Mouse (Mus musculus) E14TG2a.4 (cell line): ENCODE measurements around the gene Rsg1.

Experiments used
- H3K27me3 ChIP-seq: 2 replicates; pipeline ENCODE4 v1.6.1; 2014; ENCODE audit warnings: low read length, control low read depth; ENCODE audit not compliant: insufficient read depth
- H3K36me3 ChIP-seq: 2 replicates; pipeline ENCODE4 v1.6.1; 2014; ENCODE audit warnings: low read length, control low read depth; ENCODE audit not compliant: insufficient read depth
- H3K4me1 ChIP-seq: replicated peaks from 2 replicates; pipeline ENCODE4 v1.6.1; 2014; ENCODE audit warnings: low read depth, low read length, control low read depth
- H3K4me3 ChIP-seq: replicated peaks from 2 replicates; pipeline ENCODE4 v1.5.1; 2014; ENCODE audit warnings: mild to moderate bottlenecking, low read length
- H3K9me3 ChIP-seq: 2 replicates; pipeline ENCODE4 v1.6.1; 2014; ENCODE audit warnings: low read length, control low read depth
- CTCF ChIP-seq: conservative IDR thresholded peaks from 2 replicates; pipeline ENCODE4 v1.5.1; 2014; ENCODE audit warnings: low read length
- NANOG ChIP-seq: IDR thresholded peaks from 2 replicates; pipeline ENCODE4 v1.6.1; 2014; ENCODE audit warnings: borderline replicate concordance, low read length, mixed read lengths
- POU5F1 ChIP-seq: IDR thresholded peaks from 2 replicates; pipeline ENCODE4 v1.6.1; 2014; ENCODE audit warnings: low read length, borderline replicate concordance

Gene Rsg1

DNA sequence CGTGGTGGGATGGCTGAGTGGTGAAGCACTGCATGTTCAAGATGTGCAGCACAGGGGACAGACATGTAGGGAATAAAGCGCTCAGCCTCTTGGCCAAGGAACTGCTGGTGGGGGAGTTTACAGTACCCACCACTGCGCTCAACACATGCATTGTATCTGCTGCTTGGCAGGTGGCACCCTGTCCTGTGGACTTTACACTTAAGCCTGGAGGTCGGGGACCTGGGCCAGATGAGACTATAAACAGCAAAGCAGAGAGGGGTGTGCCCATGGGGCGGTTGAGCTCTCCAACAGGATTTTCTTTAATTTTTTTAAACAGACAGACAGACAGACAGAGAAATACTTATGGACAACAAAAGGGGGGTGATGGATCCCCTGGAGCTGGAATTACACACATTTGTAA lies 6.7 kb upstream of the Rsg1 start:
- TF ChIP-seq POU5F1: no peak
- TF ChIP-seq CTCF: no peak
- no peak for TF ChIP-seq NANOG
- H3K36me3 ChIP-seq: peaks cover 24% of the 10 kb centered on the region
- no peaks in the 10 kb centered on the region for H3K9me3 ChIP-seq
- no peaks in the 10 kb centered on the region for H3K27me3 ChIP-seq
- H3K4me1 ChIP-seq: peaks cover 34% of the 10 kb centered on the region
- H3K4me3 ChIP-seq: no peak overlapping the region

DNA sequence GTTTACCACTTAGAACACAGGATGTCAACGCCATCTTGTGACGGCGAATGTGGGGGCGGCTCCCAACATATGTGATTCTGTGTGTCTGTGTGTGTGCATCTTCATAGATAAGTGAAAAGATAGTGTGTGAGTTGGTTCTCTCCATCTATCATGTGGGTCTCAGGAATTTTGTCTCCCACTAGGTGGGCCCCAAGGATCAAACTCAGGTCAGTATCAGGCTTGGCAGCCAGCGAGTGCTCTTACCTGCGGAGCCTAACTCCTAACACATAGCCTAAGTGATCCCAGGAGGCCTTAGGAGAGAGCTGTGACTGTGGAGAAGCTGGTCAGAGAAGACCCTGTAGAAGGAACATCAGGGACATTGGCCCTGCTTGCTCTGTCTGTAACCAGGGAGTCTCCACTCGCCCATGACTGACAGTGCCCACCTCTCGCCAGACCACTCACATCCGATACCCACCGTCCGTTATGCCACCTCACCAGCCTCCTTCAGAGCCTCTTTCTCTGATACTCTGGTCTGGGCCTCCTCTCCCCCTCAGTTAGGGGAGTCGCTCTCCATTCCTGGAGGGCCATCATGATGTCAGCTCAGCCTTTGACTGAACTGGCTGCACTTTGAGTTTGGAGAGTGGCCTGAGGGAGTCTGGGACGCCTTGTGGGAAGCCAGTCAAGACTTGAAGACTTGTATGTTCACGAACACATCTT lies 3.1 kb upstream of the Rsg1 start:
- Histone ChIP-seq H3K27me3 (no peaks in the 10 kb centered on the region), H3K9me3 (no peaks in the 10 kb centered on the region), H3K4me1 (peaks cover 22% of the 10 kb centered on the region), H3K4me3 (no peak overlapping the region), H3K36me3 (no peaks in the 10 kb centered on the region)
- no peak for TF ChIP-seq NANOG
- no peak for TF ChIP-seq POU5F1
- no peak for TF ChIP-seq CTCF

DNA sequence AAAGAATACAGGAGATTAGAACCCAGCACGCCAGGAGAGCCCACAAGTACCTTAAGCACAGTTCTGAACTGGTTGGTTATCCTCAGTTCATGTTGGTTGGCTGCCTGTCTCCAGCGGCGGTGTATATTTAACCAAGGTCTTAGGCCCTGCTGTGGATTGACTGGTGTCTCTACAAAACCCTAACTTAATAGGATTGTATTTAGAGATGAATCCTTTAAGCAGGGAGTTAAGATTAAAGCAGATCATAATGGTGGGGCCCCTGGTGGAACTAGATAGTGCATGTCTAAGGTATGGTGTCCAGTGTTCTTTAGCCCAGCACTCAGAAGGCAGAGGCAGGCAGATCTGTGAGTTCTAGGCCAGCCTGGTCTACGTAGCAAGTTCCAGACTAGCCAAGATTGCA lies 2.1 kb upstream of the Rsg1 start:
- H3K27me3 ChIP-seq: no peaks in the 10 kb centered on the region
- H3K9me3 ChIP-seq: no peaks in the 10 kb centered on the region
- H3K36me3 ChIP-seq: no peaks in the 10 kb centered on the region
- TF ChIP-seq POU5F1 (no peak), CTCF (no peak)
- no peak overlapping the region for H3K4me3 ChIP-seq
- H3K4me1 ChIP-seq: peaks cover 20% of the 10 kb centered on the region

DNA sequence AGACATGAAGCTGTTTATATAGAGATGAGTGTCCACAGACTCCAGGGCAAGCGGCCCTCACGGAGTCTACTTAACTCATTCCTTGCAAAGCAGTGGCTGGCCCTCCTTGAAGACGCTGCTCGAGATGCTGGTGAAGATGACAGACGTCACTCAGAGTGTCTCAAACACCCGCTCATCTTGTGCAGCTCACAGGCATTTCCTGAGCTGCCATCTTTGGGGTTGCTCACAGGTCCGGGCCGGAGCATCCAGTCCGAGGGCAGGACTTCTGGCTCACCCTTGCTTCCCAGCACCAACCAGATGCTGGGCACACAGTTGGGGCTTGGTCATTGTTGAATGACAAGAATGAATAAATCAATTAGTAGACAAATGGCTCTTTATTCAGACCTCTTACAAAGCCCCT lies 864 bp upstream of the Rsg1 start:
- H3K4me3 ChIP-seq: no peak overlapping the region
- H3K27me3 ChIP-seq: no peaks in the 10 kb centered on the region
- TF ChIP-seq CTCF (no peak), POU5F1 (no peak), NANOG (no peak)
- peaks cover 21% of the 10 kb centered on the region for H3K4me1 ChIP-seq
- no peaks in the 10 kb centered on the region for H3K36me3 ChIP-seq
- no peaks in the 10 kb centered on the region for H3K9me3 ChIP-seq

DNA sequence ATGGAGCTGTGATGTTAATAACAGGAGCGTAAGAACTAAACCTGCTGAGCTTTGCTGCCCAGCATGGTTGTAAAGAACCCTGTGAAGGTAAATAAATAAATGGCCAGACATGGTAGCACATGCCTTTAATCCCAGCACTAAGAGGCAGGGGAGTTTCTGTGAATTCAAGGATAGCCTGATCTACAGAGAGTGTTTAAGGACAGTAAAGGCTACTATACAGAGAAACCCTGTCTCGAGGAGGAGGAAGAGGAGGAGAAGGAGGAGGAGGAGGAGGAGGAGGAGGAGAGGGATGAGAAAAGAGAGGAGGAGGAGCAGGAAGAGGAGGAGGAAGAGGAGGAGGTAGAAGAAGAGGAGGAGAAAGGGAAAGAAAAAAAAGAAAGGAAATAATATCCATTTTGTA lies 414 bp upstream of the Rsg1 start:
- Histone ChIP-seq H3K4me1 (peaks cover 25% of the 10 kb centered on the region), H3K4me3 (no peak overlapping the region), H3K27me3 (no peaks in the 10 kb centered on the region), H3K9me3 (no peaks in the 10 kb centered on the region), H3K36me3 (no peaks in the 10 kb centered on the region)
- TF ChIP-seq CTCF (no peak), POU5F1 (no peak), NANOG (no peak)

DNA sequence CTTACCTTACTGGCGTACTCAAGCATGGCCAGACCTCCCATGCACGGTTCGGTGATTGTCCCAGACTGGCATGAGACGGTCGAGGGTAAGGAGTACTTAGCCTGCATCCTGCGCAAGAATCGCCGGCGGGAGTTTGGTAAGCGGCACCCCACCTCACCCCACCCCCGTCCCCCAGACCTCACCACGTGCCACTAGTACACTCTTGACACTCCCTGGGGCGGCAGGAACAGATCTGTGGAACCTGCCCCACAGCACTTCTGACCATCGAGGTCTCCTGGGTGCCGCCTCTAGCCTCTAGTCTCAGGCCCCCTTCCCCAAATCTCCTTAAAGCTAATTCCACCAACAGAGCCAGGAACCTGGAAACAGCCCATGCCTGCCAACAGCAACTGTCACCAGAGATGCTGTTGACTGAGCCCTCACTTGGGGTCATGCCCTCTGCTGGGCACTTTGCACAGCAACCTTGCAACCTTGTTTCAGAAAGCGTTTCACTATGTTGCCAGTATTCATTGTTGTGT lies 638 bp downstream of the Rsg1 start:
- H3K27me3 ChIP-seq: no peaks in the 10 kb centered on the region
- TF ChIP-seq NANOG (no peak), CTCF (no peak; the same call in 1 of the 2 replicates), POU5F1 (no peak)
- peak overlapping the region; percentile 83 for H3K4me3 ChIP-seq
- H3K4me1 ChIP-seq: peaks cover 26% of the 10 kb centered on the region
- no peaks in the 10 kb centered on the region for H3K9me3 ChIP-seq
- no peaks in the 10 kb centered on the region for H3K36me3 ChIP-seq

DNA sequence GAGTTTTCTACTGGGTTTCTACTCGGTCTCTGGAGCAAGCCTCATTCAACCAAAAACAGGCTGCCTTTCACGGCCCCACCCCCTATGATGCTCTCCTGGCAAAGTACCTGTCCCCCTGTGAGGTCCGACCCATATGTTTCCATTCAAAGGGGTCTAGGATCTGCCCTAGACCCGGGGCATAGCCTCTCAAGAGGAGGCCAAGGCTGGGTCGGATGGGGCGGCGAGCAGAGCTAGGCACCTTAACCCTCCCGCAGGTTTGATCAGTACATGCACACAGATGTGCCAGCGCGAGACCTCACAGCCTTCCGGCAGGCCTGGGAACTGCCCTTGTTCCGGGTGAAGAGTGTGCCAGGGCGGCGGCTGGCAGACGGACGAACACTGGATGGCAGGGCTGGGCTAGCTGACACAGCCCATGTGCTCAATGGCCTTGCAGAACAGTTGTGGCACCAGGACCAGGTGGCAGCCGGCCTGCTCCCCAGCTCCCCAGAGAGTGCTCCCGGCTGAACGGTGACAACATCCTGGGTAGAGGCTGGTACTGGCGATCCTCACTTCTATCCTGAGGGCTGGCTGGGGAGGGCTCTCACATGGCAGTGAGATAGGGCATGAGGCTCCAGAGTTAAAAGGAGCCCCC lies 5.9 kb downstream of the Rsg1 start:
- Histone ChIP-seq H3K4me3 (peak overlapping the region; percentile 63), H3K4me1 (peaks cover 18% of the 10 kb centered on the region), H3K9me3 (no peaks in the 10 kb centered on the region), H3K27me3 (no peaks in the 10 kb centered on the region; the same call in 1 of the 2 replicates), H3K36me3 (no peaks in the 10 kb centered on the region)
- TF ChIP-seq NANOG (no peak), POU5F1 (no peak), CTCF (no peak)

DNA sequence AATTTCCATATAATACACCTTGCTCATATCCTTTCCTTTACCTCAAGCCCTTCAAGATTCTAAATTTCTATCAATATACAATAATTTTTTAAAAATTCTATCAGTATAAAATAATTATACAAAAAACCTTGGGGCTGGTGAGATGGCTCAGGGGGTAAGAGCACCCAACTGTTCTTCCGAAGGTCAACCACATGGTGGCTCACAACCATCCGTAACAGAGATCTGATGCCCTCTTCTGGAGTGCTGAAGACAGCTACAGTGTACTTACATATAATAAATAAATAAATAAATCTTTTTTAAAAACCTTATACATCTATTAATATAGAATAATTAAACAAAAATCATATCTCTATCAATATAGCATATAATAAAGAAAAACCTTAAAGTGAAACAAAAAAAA lies 8.1 kb downstream of the Rsg1 start:
- no peaks in the 10 kb centered on the region; the same call in 1 of the 2 replicates for H3K27me3 ChIP-seq
- TF ChIP-seq NANOG (no peak), CTCF (no peak), POU5F1 (no peak)
- no peaks in the 10 kb centered on the region for H3K9me3 ChIP-seq
- H3K4me1 ChIP-seq: peaks cover 19% of the 10 kb centered on the region
- no peak overlapping the region for H3K4me3 ChIP-seq
- no peaks in the 10 kb centered on the region for H3K36me3 ChIP-seq

DNA sequence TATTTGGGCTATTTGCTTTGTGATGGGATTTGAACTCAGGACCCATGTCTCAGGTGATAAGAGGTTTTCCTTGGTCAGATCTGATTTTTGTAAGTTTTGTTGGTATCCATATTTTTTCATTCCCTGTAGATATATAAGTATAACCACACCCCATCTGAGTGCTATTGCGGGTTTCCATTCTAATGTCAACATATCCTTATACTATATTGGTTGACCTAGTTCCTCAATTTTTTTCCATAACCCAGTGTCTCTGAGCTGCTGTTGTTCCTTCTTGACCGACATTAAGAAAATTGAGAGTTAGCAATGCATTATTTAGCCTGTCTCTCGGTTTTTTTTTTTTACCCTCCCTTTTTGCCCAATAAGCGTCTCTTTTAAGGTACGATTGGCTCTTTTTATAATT lies 9.0 kb downstream of the Rsg1 start:
- TF ChIP-seq POU5F1 (no peak), NANOG (no peak), CTCF (no peak)
- Histone ChIP-seq H3K9me3 (no peaks in the 10 kb centered on the region), H3K4me3 (no peak overlapping the region), H3K36me3 (no peaks in the 10 kb centered on the region), H3K4me1 (peaks cover 19% of the 10 kb centered on the region), H3K27me3 (no peaks in the 10 kb centered on the region; the same call in 1 of the 2 replicates)
